Mouse (Mus musculus): ENCODE data around the gene Olfr1388.
"Not testable (repeated sequence)": the region's sequence is repeated elsewhere in the genome, so short reads cannot be mapped to it uniquely, and the experiment has no call there.

Gene Olfr1388

GRCm38 (mm10) chr11:49436411-49436810 is at the start of gene Olfr1388:
Gene Olfr1388, plus strand, starts transcription at chr11:49436624.
- no peak for DNase-seq (ENCODE audit: low read depth)

- DNase-seq (ENCODE audit: low read depth): not testable (repeated sequence)
Measured at GRCm38 (mm10) chr11:49392707-49393106, 43.7 kb upstream of the Olfr1388 start.

- no peak for DNase-seq (ENCODE audit: low read depth)
Measured at GRCm38 (mm10) chr11:49406784-49407183, 29.6 kb upstream of the Olfr1388 start.

DNA sequence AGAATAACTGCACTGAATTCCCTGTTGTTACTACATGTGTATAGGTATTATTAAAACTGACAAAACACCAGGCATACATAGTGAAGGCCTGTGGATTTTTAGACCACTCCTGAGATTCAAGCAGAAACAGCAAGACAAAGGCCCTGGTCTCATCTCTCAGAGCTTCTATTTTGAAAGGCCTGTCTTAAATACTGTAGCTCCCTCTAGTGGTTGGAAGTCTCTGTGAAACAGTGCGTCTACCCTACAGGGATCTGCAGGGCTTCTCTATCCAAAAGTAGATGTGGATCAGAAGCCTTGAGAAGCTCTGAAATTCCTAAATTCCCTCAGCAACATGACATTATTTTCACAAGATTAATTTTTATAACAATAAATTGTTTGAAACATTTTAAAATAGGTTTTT is 25.9 kb upstream of the Olfr1388 start:
- DNase-seq (ENCODE audit: low read depth): no peak

- no peak for DNase-seq (ENCODE audit: low read depth)
Measured at GRCm38 (mm10) chr11:49422767-49423166, 13.7 kb upstream of the Olfr1388 start, which contains the start of gene Olfr1389. Gene Olfr1389, plus strand, starts transcription at chr11:49423067.

DNA sequence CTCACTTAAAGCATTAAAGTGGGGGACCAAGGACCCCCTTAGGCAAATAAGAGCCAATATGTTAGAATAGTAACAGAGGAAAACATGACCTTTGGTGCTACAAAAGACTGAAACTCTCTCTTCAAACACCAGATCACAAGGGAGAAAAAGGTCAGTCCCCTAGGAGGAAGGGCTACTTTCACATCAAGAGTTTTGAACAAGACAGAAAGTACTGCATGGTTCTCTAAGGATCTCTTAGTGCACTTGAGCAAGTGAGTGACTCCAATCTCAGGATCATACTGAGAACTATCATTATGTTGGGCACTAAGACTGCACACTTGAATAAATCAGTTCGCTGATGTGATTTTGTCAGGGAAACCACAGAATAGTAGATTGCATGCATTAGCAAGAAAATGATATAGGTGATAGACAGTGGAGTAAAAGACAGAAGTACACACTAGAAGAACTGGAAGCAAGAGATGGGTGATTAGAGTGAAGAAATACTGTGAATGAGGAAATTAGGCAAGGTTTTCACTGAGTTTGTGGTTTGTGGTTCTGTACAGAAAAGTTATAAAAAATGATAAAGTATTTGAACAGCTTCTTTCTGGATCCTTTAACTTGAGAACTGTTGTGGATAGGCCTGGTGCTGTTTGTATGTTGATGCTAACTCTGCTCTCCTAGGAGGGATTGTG is 11.0 kb upstream of the Olfr1388 start:
- no peak for DNase-seq (ENCODE audit: low read depth)

- DNase-seq (ENCODE audit: low read depth): no peak
Measured at GRCm38 (mm10) chr11:49429641-49430040, 6.8 kb upstream of the Olfr1388 start.

GRCm38 (mm10) chr11:49455043-49455442 is 18.6 kb downstream of the Olfr1388 start, which contains the start of gene Olfr1387:
Gene Olfr1387, plus strand, starts transcription at chr11:49455343.
- no peak for DNase-seq (ENCODE audit: low read depth)

- not testable (repeated sequence) for DNase-seq (ENCODE audit: low read depth)
Measured at GRCm38 (mm10) chr11:49464746-49465145, 28.3 kb downstream of the Olfr1388 start, which contains the start of gene Olfr1386. Gene Olfr1386, plus strand, starts transcription at chr11:49465046.

DNA sequence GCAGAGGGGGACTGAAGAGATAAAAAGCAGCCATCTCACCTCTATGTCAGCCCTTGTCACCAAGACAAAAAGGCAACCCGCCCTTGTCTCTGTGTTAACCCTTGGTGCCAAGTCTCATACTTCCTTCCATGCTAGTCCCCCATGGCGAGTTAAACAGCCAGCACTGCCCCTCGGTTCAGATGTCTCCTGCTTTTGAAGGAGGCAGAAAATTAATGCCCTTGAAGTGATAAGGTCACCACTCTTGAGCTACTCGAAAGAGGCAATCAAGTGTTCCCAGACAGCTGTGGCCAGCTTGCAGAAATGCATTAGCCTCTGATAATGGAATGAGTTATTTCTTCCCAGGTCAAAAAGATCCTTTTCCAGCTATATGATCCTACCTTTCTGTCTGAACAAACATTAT is 49.5 kb downstream of the Olfr1388 start:
- no peak for DNase-seq (ENCODE audit: low read depth)

DNA sequence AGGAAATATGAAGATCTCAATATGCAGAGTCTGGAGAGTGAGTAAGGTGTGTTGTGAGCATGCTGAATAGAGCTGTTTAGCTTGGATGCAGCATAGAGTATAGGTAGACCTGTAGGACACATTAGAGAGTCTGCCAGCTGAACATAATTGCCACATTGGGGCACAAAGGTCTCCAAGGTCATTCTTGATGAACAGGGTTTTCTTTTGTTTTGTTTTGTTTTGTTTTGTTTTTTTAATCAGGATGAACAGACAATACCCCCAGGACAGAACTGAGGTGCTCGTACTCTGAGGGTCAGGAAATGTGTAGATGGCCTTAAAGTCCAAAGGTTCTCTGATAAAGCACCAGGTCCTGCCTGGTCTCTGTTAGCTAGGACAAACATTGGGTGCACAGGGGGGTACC is 52.3 kb downstream of the Olfr1388 start, which contains the start of gene Olfr1385:
Gene Olfr1385, plus strand, starts transcription at position 301 of the 400 bp plus-strand sequence.
- not testable (repeated sequence) for DNase-seq (ENCODE audit: low read depth)
